Mouse (Mus musculus) liver, adult 2 months (tissue): ENCODE data around the gene C2cd2.

Experiments used
- CTCF ChIP-seq: fragments of 200-500 bp; IDR thresholded peaks from 2 replicates; pipeline ENCODE4 v1.5.1; 2011; ENCODE audit warnings: low read depth, low read length, control low read depth
- POLR2A ChIP-seq: fragments of 200-500 bp; IDR thresholded peaks from 2 replicates; pipeline ENCODE4 v1.6.1; 2011; ENCODE audit warnings: low read length, control low read depth; ENCODE audit not compliant: insufficient read depth; ENCODE audit errors: extremely low read depth

DNA sequence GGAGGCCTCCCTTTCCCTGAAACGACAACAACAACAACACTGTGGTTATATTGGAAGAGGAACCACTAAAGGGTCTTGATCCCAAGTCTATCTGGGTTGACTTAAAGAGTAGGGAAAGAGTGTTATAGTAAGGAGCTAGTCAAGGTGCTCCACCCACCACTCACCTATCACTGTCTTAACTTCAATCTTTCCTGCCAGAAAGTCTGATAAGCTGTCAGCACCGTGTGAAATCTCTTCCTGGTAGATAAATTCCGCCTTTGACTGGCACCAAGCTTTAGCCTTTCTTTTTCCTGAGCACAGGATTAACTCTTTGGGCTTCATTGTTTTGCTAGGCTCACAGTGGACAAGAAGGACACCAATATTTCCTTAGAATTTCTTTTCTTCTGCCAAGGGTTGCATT lies 58.4 kb downstream of the C2cd2 start:
- TF ChIP-seq POLR2A: no peak
- no peak for TF ChIP-seq CTCF
